Mouse (Mus musculus) forebrain, embryonic 11.5 days (tissue): ENCODE data around the gene Ccin. TPM values are rescaled to one million over a fixed set of nuclear protein-coding genes. Genes with fewer than 3 reads are reported as not detected.

Experiments
- ATAC-seq: fragments of 200-750 bp; cut with Nextera tagmentation; replicated peaks from 2 replicates; pipeline ENCODE4 v1.8.0; 2017; ENCODE audit warnings: moderate TSS enrichment; ENCODE audit not compliant: low FRiP score
- DNase-seq: peaks from one replicate; pipeline ENCODE4 v3.0.0-alpha.2; 2017; ENCODE audit warnings: low spot score
- H3K27ac ChIP-seq: fragments of 300-500 bp; sonication (generic); 2 replicates; pipeline ENCODE4 v1.5.1; 2014; ENCODE audit warnings: low read depth, low read length
- H3K27me3 ChIP-seq: fragments of 300-500 bp; sonication (generic); 2 replicates; pipeline ENCODE4 v1.6.1; 2014; ENCODE audit warnings: mild to moderate bottlenecking, low read length, mixed read lengths; ENCODE audit not compliant: control insufficient read depth, insufficient read depth
- H3K36me3 ChIP-seq: fragments of 300-500 bp; sonication (generic); 2 replicates; pipeline ENCODE4 v1.6.1; 2014; ENCODE audit warnings: mild to moderate bottlenecking, low read length, moderate library complexity, mixed read lengths; ENCODE audit not compliant: control insufficient read depth, insufficient read depth
- H3K4me1 ChIP-seq: fragments of 300-500 bp; sonication (generic); replicated peaks from 2 replicates; pipeline ENCODE4 v1.6.1; 2014; ENCODE audit warnings: low read length, mixed read lengths; ENCODE audit not compliant: control insufficient read depth, insufficient read depth
- H3K4me2 ChIP-seq: fragments of 300-500 bp; sonication (generic); 2 replicates; pipeline ENCODE4 v1.6.1; 2014; ENCODE audit warnings: low read depth, mild to moderate bottlenecking, low read length, moderate library complexity, mixed read lengths; ENCODE audit not compliant: severe bottlenecking
- H3K4me3 ChIP-seq: fragments of 300-500 bp; sonication (generic); 2 replicates; pipeline ENCODE4 v1.5.1; 2014; ENCODE audit warnings: low read depth, low read length
- H3K9ac ChIP-seq: fragments of 300-500 bp; sonication (generic); 2 replicates; pipeline ENCODE4 v1.6.1; 2014; ENCODE audit warnings: low read length
- H3K9me3 ChIP-seq: fragments of 300-500 bp; sonication (generic); 2 replicates; pipeline ENCODE4 v1.6.1; 2016; ENCODE audit warnings: low read length, mixed read lengths; ENCODE audit not compliant: control insufficient read depth
- WGBS: fragments of 180-500 bp; shearing (Covaris S2); extraction: QIAGEN DNeasy Blood & Tissue Kit; methylation state at CpG from one replicate; pipeline ENCODE4 v1.1.7; 2014; 5-methylcytosine and 5-hydroxymethylcytosine counted together
- polyA plus RNA-seq: library from polyadenylated mRNA; unstranded; fragments of >200 nt; fragmentation: Nextera tagmentation; extraction: Ambion mirVana; gene quantifications from 2 replicates; pipeline ENCODE4 v1.2.1, GENCODE M21; 2014

Gene Ccin
- not detected in 2 replicates for polyA plus RNA-seq

DNA sequence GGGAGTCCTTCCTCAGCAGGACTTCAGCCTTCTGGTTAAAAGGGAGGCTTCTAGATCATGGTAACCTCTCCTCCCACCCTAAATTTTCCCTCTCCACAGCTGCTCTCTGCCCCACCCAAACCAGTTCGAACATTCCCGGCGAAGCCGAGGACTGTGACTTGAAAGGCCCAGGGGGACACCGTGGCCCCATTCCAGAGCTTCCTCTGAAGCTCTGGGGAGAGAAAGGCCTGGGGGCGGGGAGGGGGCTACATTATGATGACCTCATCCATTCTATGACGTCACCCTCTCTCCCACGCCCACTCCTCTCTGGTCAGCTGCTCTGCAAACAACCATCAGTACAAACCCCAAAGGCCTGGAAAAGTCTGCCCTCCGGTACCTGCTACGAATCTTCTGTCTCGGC is at the start of gene Ccin:
TSS of gene Ccin (plus strand) at position 303 of the 400 bp plus-strand sequence.
- WGBS = 84% methylated on average over 11 of the region's 11 CpGs
- peak within 1 kb of the TSS; percentile 64; the same call in 1 of the 2 replicates for H3K9ac ChIP-seq
- no peaks in the 10 kb centered on the region for H3K9me3 ChIP-seq
- no peaks in the 10 kb centered on the region for H3K36me3 ChIP-seq
- peak within 1 kb of the TSS; percentile 23 for H3K4me3 ChIP-seq
- no peak for ATAC-seq
- peak within 1 kb of the TSS; percentile 61 for H3K4me2 ChIP-seq
- peak; percentile 46 for DNase-seq
- H3K4me1 ChIP-seq = peaks cover 5% of the 10 kb centered on the region; the same call in 1 of the 2 replicates
- peaks cover 3% of the 10 kb centered on the region; the same call in 1 of the 2 replicates for H3K27me3 ChIP-seq
- H3K27ac ChIP-seq = no peak within 1 kb of the TSS

GRCm38 (mm10) chr4:43936186-43936585 is 47.1 kb upstream of the Ccin start:
- H3K9me3 ChIP-seq = no peaks in the 10 kb centered on the region
- H3K4me1 ChIP-seq = no peaks in the 10 kb centered on the region
- no peak overlapping the region for H3K9ac ChIP-seq
- 93% methylated on average over 4 of the region's 4 CpGs for WGBS
- H3K4me2 ChIP-seq = no peak overlapping the region
- DNase-seq = no peak
- H3K27me3 ChIP-seq = no peaks in the 10 kb centered on the region
- no peak overlapping the region for H3K27ac ChIP-seq
- H3K36me3 ChIP-seq = no peaks in the 10 kb centered on the region
- H3K4me3 ChIP-seq = no peak overlapping the region
- ATAC-seq = no peak

- no peak overlapping the region for H3K4me3 ChIP-seq
- no peak overlapping the region for H3K4me2 ChIP-seq
- no peaks in the 10 kb centered on the region for H3K27me3 ChIP-seq
- no peaks in the 10 kb centered on the region for H3K4me1 ChIP-seq
- no peak overlapping the region for H3K27ac ChIP-seq
- DNase-seq (no peak), ATAC-seq (no peak)
- no peaks in the 10 kb centered on the region for H3K9me3 ChIP-seq
- no peaks in the 10 kb centered on the region for H3K36me3 ChIP-seq
- 84% methylated on average over 14 of the region's 14 CpGs for WGBS
- H3K9ac ChIP-seq = no peak overlapping the region
Measured at GRCm38 (mm10) chr4:43936749-43937674, 46.3 kb upstream of the Ccin start.

- DNase-seq (no peak), ATAC-seq (no peak)
- Histone ChIP-seq H3K4me2 (no peak overlapping the region), H3K4me1 (no peaks in the 10 kb centered on the region), H3K27ac (no peak overlapping the region), H3K27me3 (no peaks in the 10 kb centered on the region), H3K4me3 (no peak overlapping the region), H3K9me3 (no peaks in the 10 kb centered on the region), H3K36me3 (no peaks in the 10 kb centered on the region), H3K9ac (no peak overlapping the region)
- WGBS = 93% methylated on average over 5 of the region's 5 CpGs
Measured at GRCm38 (mm10) chr4:43941315-43941714, 42.0 kb upstream of the Ccin start.

DNA sequence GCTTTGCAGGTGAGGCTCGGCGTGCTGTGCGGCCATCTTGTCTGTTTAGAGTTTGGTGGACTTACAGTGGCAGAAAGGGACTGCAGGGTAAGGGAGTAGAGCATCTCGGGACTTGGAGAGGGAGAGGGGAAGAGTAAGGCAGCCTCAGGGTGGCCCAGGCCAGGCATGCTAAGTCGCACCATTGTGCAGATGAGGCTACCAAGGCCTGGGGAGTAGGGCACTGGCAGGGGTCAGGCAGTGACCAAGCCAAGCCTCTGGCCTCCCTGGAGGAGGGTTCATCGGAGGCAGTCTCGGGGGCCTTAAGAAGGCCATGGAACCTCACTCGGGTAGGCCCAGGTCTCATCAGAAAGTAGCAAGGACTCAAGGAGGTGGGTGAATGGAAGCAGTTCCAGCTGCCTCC is 40.9 kb upstream of the Ccin start:
- no peak overlapping the region for H3K27ac ChIP-seq
- no peaks in the 10 kb centered on the region for H3K4me1 ChIP-seq
- 80% methylated on average over 8 of the region's 8 CpGs for WGBS
- H3K9ac ChIP-seq = no peak overlapping the region
- H3K9me3 ChIP-seq = no peaks in the 10 kb centered on the region
- no peak overlapping the region for H3K4me3 ChIP-seq
- H3K4me2 ChIP-seq = no peak overlapping the region
- H3K36me3 ChIP-seq = no peaks in the 10 kb centered on the region
- no peaks in the 10 kb centered on the region for H3K27me3 ChIP-seq
- no peak for ATAC-seq
- DNase-seq = no peak

DNA sequence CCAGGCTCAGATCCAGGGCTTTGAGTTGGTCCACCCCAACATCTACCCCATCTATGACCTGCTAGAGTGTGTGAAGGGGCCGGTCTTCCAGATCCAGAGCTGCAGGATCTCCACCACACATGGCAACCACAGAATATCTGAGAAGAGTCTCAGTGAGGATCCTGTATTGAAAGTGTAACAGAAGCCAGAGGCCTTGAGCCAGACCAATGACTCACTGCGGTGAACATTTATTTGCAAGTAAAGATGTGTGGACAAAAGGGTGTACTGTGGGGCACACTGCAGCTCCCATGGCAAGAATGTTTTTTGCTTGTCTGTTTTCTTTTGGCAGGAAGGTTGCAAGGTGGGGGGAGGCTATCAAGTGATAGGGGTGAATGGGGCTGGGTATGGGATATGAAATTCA is 35.7 kb upstream of the Ccin start:
- no peak overlapping the region for H3K9ac ChIP-seq
- ATAC-seq (no peak), DNase-seq (no peak)
- H3K4me2 ChIP-seq = no peak overlapping the region
- H3K27ac ChIP-seq = no peak overlapping the region
- no peaks in the 10 kb centered on the region for H3K36me3 ChIP-seq
- no peaks in the 10 kb centered on the region for H3K4me1 ChIP-seq
- no peaks in the 10 kb centered on the region for H3K9me3 ChIP-seq
- no peak overlapping the region for H3K4me3 ChIP-seq
- WGBS = 100% methylated on average over 2 of the region's 2 CpGs
- no peaks in the 10 kb centered on the region for H3K27me3 ChIP-seq

- peaks cover 12% of the 10 kb centered on the region for H3K27me3 ChIP-seq
- peak; percentile 95 for DNase-seq
- no peaks in the 10 kb centered on the region for H3K9me3 ChIP-seq
- peak within 1 kb of the TSS; percentile 73 for H3K4me2 ChIP-seq
- WGBS = under 1% methylated on average over 45 of the region's 45 CpGs
- peaks cover 7% of the 10 kb centered on the region; the same call in 1 of the 2 replicates for H3K4me1 ChIP-seq
- peak within 1 kb of the TSS; percentile 58 for H3K4me3 ChIP-seq
- peak; percentile 85 for ATAC-seq
- peak within 1 kb of the TSS; percentile 73 for H3K9ac ChIP-seq
- H3K27ac ChIP-seq = peak within 1 kb of the TSS; percentile 58
- no peaks in the 10 kb centered on the region for H3K36me3 ChIP-seq
Measured at GRCm38 (mm10) chr4:43957292-43957845, 25.9 kb upstream of the Ccin start, which contains the start of gene Glipr2. Glipr2 (plus strand) TSS chr4:43957401.

DNA sequence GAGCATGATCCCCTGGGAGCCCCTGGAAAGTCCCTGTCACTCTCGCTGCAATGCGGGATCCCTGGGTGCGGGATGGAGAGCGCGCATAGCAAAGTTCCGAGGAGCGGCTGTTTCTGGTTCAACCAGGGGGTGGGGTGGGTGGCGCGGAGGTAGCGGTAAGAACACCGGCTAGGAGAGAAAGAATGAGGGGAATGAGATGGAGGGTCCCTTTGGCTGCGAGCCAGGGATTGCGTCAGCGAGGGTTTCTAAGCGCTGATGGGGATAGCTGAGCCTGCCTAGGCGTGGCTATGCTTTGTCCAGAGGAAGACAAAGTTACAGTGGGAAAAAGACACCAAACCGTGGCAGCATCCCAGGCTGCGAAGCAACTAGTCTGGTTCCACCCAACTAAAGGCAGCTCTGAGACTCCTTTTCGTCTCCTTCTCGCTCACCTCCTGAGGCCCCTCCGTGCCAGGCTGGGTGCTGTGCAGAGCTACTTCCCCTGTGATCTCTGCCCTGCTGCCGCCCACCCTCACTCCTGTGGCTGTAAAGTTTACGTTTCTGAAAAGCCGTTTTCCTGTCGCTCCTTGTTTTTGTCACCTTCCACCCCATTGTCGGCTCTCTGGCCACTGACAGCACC is 25.3 kb upstream of the Ccin start:
- no peaks in the 10 kb centered on the region for H3K36me3 ChIP-seq
- WGBS = 1% methylated on average over 26 of the region's 26 CpGs
- H3K27me3 ChIP-seq = peaks cover 12% of the 10 kb centered on the region
- peak; percentile 86 for ATAC-seq
- H3K9ac ChIP-seq = peak overlapping the region; percentile 73
- peak; percentile 90 for DNase-seq
- H3K4me2 ChIP-seq = peak overlapping the region; percentile 73
- no peaks in the 10 kb centered on the region for H3K9me3 ChIP-seq
- peaks cover 7% of the 10 kb centered on the region; the same call in 1 of the 2 replicates for H3K4me1 ChIP-seq
- peak overlapping the region; percentile 58 for H3K27ac ChIP-seq
- peak overlapping the region; percentile 58 for H3K4me3 ChIP-seq
